Mouse (Mus musculus) G1E (cell line): Measurements from ENCODE around the gene Nfe2l1. TPM values are rescaled to one million over a fixed set of nuclear protein-coding genes. Genes with fewer than 3 reads are reported as not detected.
A peak's percentile ranks its signal among the peaks of the same experiment; 100 is the strongest.
"Not testable (repeated sequence)": the region's sequence is repeated elsewhere in the genome, so short reads cannot be mapped to it uniquely, and the experiment has no call there.

Experiments
- ATAC-seq: 2 replicates; pipeline ENCODE4 v1.8.0; 2016; ENCODE audit warnings: mild to moderate bottlenecking; ENCODE audit not compliant: insufficient number of reproducible peaks, poor library complexity, low FRiP score, severe bottlenecking; ENCODE audit errors: extremely low read depth
- DNase-seq: peaks from one replicate; pipeline ENCODE4 v3.0.0; 2012; ENCODE audit warnings: low spot score
- H3K27me3 ChIP-seq: 2 replicates; pipeline ENCODE4 v1.6.1; 2012; ENCODE audit warnings: mild to moderate bottlenecking, low read length, inconsistent platforms; ENCODE audit not compliant: insufficient read depth
- H3K36me3 ChIP-seq: replicated peaks from 2 replicates; pipeline ENCODE3; 2012; ENCODE audit warnings: mild to moderate bottlenecking, inconsistent platforms
- H3K4me1 ChIP-seq: 2 replicates; pipeline ENCODE4 v1.6.1; 2012; ENCODE audit warnings: low read depth, low read length, inconsistent platforms, mixed read lengths; ENCODE audit not compliant: insufficient read depth
- H3K4me3 ChIP-seq: 2 replicates; pipeline ENCODE4 v1.5.1; 2012; ENCODE audit warnings: low read depth, mild to moderate bottlenecking, inconsistent platforms, low read length, moderate library complexity, mixed read lengths
- H3K9me3 ChIP-seq: replicated peaks from 2 replicates; pipeline ENCODE4 v1.6.1; 2012; ENCODE audit warnings: inconsistent platforms
- CTCF ChIP-seq: IDR thresholded peaks from 2 replicates; pipeline ENCODE4 v1.5.1; 2012; ENCODE audit warnings: low read depth, low read length, inconsistent platforms, mixed read lengths
- GATA1 ChIP-seq: IDR thresholded peaks from 2 replicates; pipeline ENCODE4 v1.6.1; 2012; ENCODE audit warnings: borderline replicate concordance, low read length, inconsistent platforms, mixed read lengths
- GATA2 ChIP-seq: IDR thresholded peaks from 2 replicates; pipeline ENCODE4 v1.6.1; 2012; ENCODE audit warnings: low read depth, low read length, inconsistent platforms, borderline replicate concordance
- POLR2AphosphoS5 ChIP-seq: IDR thresholded peaks from 2 replicates; pipeline ENCODE4 v1.6.1; 2012; ENCODE audit warnings: low read depth, low read length, inconsistent platforms; ENCODE audit not compliant: insufficient replicate concordance
- TAL1 ChIP-seq: conservative IDR thresholded peaks from 2 replicates; pipeline ENCODE4 v1.6.1; 2012; ENCODE audit warnings: low read depth, low read length, inconsistent platforms, mixed read lengths
- polyA plus RNA-seq: library from polyadenylated mRNA; stranded (reverse); fragments of >175 nt; gene quantifications from 2 replicates; pipeline ENCODE4 v1.2.3, GENCODE M21; 2012
- total RNA-seq, 2 experiments: library from RNA; stranded (forward) in 1 of 2; stranded (reverse) in 1 of 2; fragments of 200-1000 nt in 1 of 2; fragments of >200 nt in 1 of 2; fragmentation: Nextera tagmentation in 1 of 2; gene quantifications; 2 replicates each; pipeline ENCODE4 v1.2.3; 2014 to 2017

Gene Nfe2l1
- total and polyA plus RNA-seq, 3 experiments: 24.0 to 70.5 (median 35.9) TPM

- TF ChIP-seq CTCF (no peak), GATA1 (no peak), GATA2 (no peak), TAL1 (no peak), POLR2AphosphoS5 (no peak)
- peak; percentile 34; the same call in 1 of the 2 replicates for ATAC-seq
- peaks cover 19% of the 10 kb centered on the region for H3K36me3 ChIP-seq
- no peaks in the 10 kb centered on the region for H3K9me3 ChIP-seq
- peaks cover 24% of the 10 kb centered on the region for H3K4me1 ChIP-seq
- H3K27me3 ChIP-seq: no peaks in the 10 kb centered on the region
- peak; percentile 83 for DNase-seq
- peak within 1 kb of the TSS; percentile 90 for H3K4me3 ChIP-seq
Observed at GRCm38 (mm10) chr11:96788871-96789795, 40.6 kb downstream of the Nfe2l1 start, which contains the start of gene Cbx1. Gene Cbx1 (plus strand): TSS chr11:96789127.

GRCm38 (mm10) chr11:96786731-96787450, 42.9 kb downstream of the Nfe2l1 start:
- peaks cover 7% of the 10 kb centered on the region for H3K36me3 ChIP-seq
- peaks cover 18% of the 10 kb centered on the region for H3K4me1 ChIP-seq
- H3K27me3 ChIP-seq: no peaks in the 10 kb centered on the region
- TF ChIP-seq GATA1: no peak
- TF ChIP-seq CTCF: no peak
- no peak for TF ChIP-seq POLR2AphosphoS5
- TF ChIP-seq GATA2: no peak
- TF ChIP-seq TAL1: no peak
- DNase-seq (no peak), ATAC-seq (no peak)
- no peaks in the 10 kb centered on the region for H3K9me3 ChIP-seq
- H3K4me3 ChIP-seq: no peak overlapping the region

GRCm38 (mm10) chr11:96784847-96785246, 44.9 kb downstream of the Nfe2l1 start:
- H3K36me3 ChIP-seq, H3K9me3 ChIP-seq, ATAC-seq, H3K27me3 ChIP-seq, DNase-seq, H3K4me3 ChIP-seq: not testable (repeated sequence)
- H3K4me1 ChIP-seq: peaks cover 11% of the 10 kb centered on the region
- TF ChIP-seq CTCF: peak; percentile 90

GRCm38 (mm10) chr11:96781425-96781824, 48.3 kb downstream of the Nfe2l1 start:
- peaks cover 11% of the 10 kb centered on the region for H3K4me1 ChIP-seq
- no peak for DNase-seq

GRCm38 (mm10) chr11:96780306-96780705, 49.5 kb downstream of the Nfe2l1 start:
- Histone ChIP-seq H3K9me3 (no peaks in the 10 kb centered on the region), H3K36me3 (peaks cover 6% of the 10 kb centered on the region), H3K4me3 (no peak overlapping the region), H3K27me3 (no peaks in the 10 kb centered on the region), H3K4me1 (peaks cover 15% of the 10 kb centered on the region)
- DNase-seq: no peak
- TF ChIP-seq GATA2 (no peak), CTCF (no peak), TAL1 (no peak), GATA1 (no peak), POLR2AphosphoS5 (no peak)
- no peak for ATAC-seq

More at GRCm38 (mm10) chr11:96781425-96781824, 48.3 kb downstream of the Nfe2l1 start:
- no peaks in the 10 kb centered on the region for H3K9me3 ChIP-seq
- ATAC-seq: no peak
- H3K27me3 ChIP-seq: no peaks in the 10 kb centered on the region
- peaks cover under 1% of the 10 kb centered on the region for H3K36me3 ChIP-seq
- no peak overlapping the region for H3K4me3 ChIP-seq
- no peak for TF ChIP-seq GATA1
- no peak for TF ChIP-seq POLR2AphosphoS5
- TF ChIP-seq TAL1: no peak
- TF ChIP-seq CTCF: no peak
- TF ChIP-seq GATA2: no peak

- not testable (repeated sequence) for H3K27me3 ChIP-seq, H3K9me3 ChIP-seq, DNase-seq, ATAC-seq
- peaks cover 19% of the 10 kb centered on the region for H3K4me1 ChIP-seq
- H3K36me3 ChIP-seq: peaks cover 25% of the 10 kb centered on the region
- H3K4me3 ChIP-seq: peak overlapping the region; percentile 89
Observed at GRCm38 (mm10) chr11:96778061-96778627, 51.6 kb downstream of the Nfe2l1 start.
